Mouse (Mus musculus) erythroblast, embryonic 14.5 days (primary cell): ENCODE data around the gene Cacnb1.

Experiments
- GATA1 ChIP-seq: IDR thresholded peaks from 2 replicates; pipeline ENCODE4 v1.6.1; 2012; ENCODE audit warnings: low read length, inconsistent platforms, mixed read lengths
- TAL1 ChIP-seq: IDR thresholded peaks from 3 replicates; pipeline ENCODE4 v1.6.1; 2012; ENCODE audit warnings: low read length, inconsistent platforms, mixed read lengths

GRCm38 (mm10) chr11:98003171-98003671 is 19.6 kb downstream of the Cacnb1 start:
- no peak for TF ChIP-seq TAL1
- TF ChIP-seq GATA1 = no peak
